Comparison of ENCODE assay signal across 7 mouse cellular contexts in genomic region chr4:120746552-120747150, GRCm38 (mm10). TPM values are rescaled to one million over a fixed set of nuclear protein-coding genes. Genes with fewer than 3 reads are reported as not detected.
DNase-seq lines count a peak whose midpoint lies in the region; ATAC-seq and TF ChIP-seq lines count a peak whose summit lies in the region.

No protein-coding gene starts in this region.

- H3K9me3 ChIP-seq in embryonic facial prominence, embryonic 11.5 days (replicated peaks; ENCODE audit: control insufficient read depth, low read length), result no peaks in the 10 kb centered on the region
- H3K9me3 ChIP-seq in heart, embryonic 15.5 days (replicated peaks), result no peaks in the 10 kb centered on the region
- no peaks in the 10 kb centered on the region for H3K9me3 ChIP-seq in liver, embryonic 11.5 days (ENCODE audit: control insufficient read depth, low read length)

- H3K27ac ChIP-seq in embryonic facial prominence, embryonic 11.5 days (replicated peaks; ENCODE audit: low read depth, low read length), result no peak overlapping the region
- H3K27ac ChIP-seq in heart, embryonic 15.5 days, result no peak overlapping the region
- H3K27ac ChIP-seq in liver, embryonic 11.5 days (ENCODE audit: low read depth, low read length), result no peak overlapping the region
- H3K27ac ChIP-seq in small intestine, adult 2 months (ENCODE audit: insufficient read depth, low read depth, low read length), result peak overlapping the region; percentile 33

- ATAC-seq in embryonic facial prominence, embryonic 11.5 days (replicated peaks; ENCODE audit: insufficient number of reproducible peaks, low FRiP score, low TSS enrichment, low read depth), result peak; percentile 54
- ATAC-seq in heart, embryonic 15.5 days (replicated peaks; ENCODE audit: insufficient number of reproducible peaks, insufficient read depth, low FRiP score, low read depth), result peak; percentile 40; the same call in 1 of the 2 replicates
- peak; percentile 21 for ATAC-seq in liver, embryonic 11.5 days (replicated peaks; ENCODE audit: low FRiP score)

- peaks cover 46% of the 10 kb centered on the region for H3K27me3 ChIP-seq in embryonic facial prominence, embryonic 11.5 days (ENCODE audit: control insufficient read depth, insufficient read depth, low read length)
- peaks cover 83% of the 10 kb centered on the region for H3K27me3 ChIP-seq in heart, embryonic 15.5 days
- peaks cover 74% of the 10 kb centered on the region for H3K27me3 ChIP-seq in liver, embryonic 11.5 days (replicated peaks; ENCODE audit: control insufficient read depth, insufficient read depth, low read length)
- peaks cover 35% of the 10 kb centered on the region for H3K27me3 ChIP-seq in small intestine, adult 2 months (ENCODE audit: control insufficient read depth, insufficient read depth, low read length)

- H3K36me3 ChIP-seq in embryonic facial prominence, embryonic 11.5 days (replicated peaks; ENCODE audit: control insufficient read depth, insufficient read depth, low read depth, low read length), result no peaks in the 10 kb centered on the region
- no peaks in the 10 kb centered on the region for H3K36me3 ChIP-seq in heart, embryonic 15.5 days
- no peaks in the 10 kb centered on the region for H3K36me3 ChIP-seq in liver, embryonic 11.5 days (ENCODE audit: control insufficient read depth, insufficient read depth, low read length)
- H3K36me3 ChIP-seq in small intestine, adult 2 months (ENCODE audit: control insufficient read depth, insufficient read depth, low read length), result no peaks in the 10 kb centered on the region

- no peak for TF ChIP-seq POLR2A in small intestine, adult 2 months (IDR thresholded peaks at IDR 0.05; ENCODE audit: low read depth, low read length)

- peak overlapping the region; percentile 57 for H3K9ac ChIP-seq in embryonic facial prominence, embryonic 11.5 days (replicated peaks; ENCODE audit: low read length)
- H3K9ac ChIP-seq in heart, embryonic 15.5 days, result peak overlapping the region; percentile 54
- peak overlapping the region; percentile 1; the same call in 1 of the 2 replicates for H3K9ac ChIP-seq in liver, embryonic 11.5 days (ENCODE audit: low read depth, low read length)

- peaks cover 4% of the 10 kb centered on the region for H3K4me1 ChIP-seq in embryonic facial prominence, embryonic 11.5 days (ENCODE audit: control insufficient read depth, insufficient read depth, low read length)
- H3K4me1 ChIP-seq in heart, embryonic 15.5 days (replicated peaks), result peaks cover 27% of the 10 kb centered on the region
- peaks cover 7% of the 10 kb centered on the region; the same call in 1 of the 2 replicates for H3K4me1 ChIP-seq in liver, embryonic 11.5 days (replicated peaks; ENCODE audit: control insufficient read depth, insufficient read depth, low read length)
- peaks cover 3% of the 10 kb centered on the region; the same call in 1 of the 2 replicates for H3K4me1 ChIP-seq in small intestine, adult 2 months (ENCODE audit: control insufficient read depth, insufficient read depth, insufficient read length, low read length)

- DNase-seq in ovary, postnatal 36 days (ENCODE audit: low spot score), result peak; percentile 40
- DNase-seq in ovary, postnatal 10 days (ENCODE audit: low spot score), result no peak
- peak; percentile 56 for DNase-seq in embryonic facial prominence, embryonic 11.5 days (ENCODE audit: low spot score)
- no peak for DNase-seq in liver, embryonic 11.5 days (ENCODE audit: low spot score)
- DNase-seq in thymus, adult 18-20 months, result no peak

- WGBS in embryonic facial prominence, embryonic 11.5 days, result 2% methylated on average over 36 of the region's 53 CpGs
- 6% methylated on average over 51 of the region's 53 CpGs for WGBS in heart, embryonic 15.5 days
- WGBS in liver, embryonic 11.5 days, result 4% methylated on average over 47 of the region's 53 CpGs
- 7% methylated on average over 52 of the region's 53 CpGs for WGBS in small intestine, adult 2 months

- H3K4me2 ChIP-seq in embryonic facial prominence, embryonic 11.5 days (ENCODE audit: low read depth, low read length), result peak overlapping the region; percentile 100
- H3K4me2 ChIP-seq in heart, embryonic 15.5 days, result peak overlapping the region; percentile 100
- H3K4me2 ChIP-seq in liver, embryonic 11.5 days, result peak overlapping the region; percentile 75

- TF ChIP-seq CTCF in small intestine, adult 2 months (IDR thresholded peaks at IDR 0.05; ENCODE audit: extremely low read depth, insufficient read length, insufficient replicate concordance, low read depth, low read length), result no peak

- H3K4me3 ChIP-seq in embryonic facial prominence, embryonic 11.5 days (ENCODE audit: low read depth, low read length), result peak overlapping the region; percentile 61
- H3K4me3 ChIP-seq in heart, embryonic 15.5 days, result peak overlapping the region; percentile 72
- H3K4me3 ChIP-seq in liver, embryonic 11.5 days (ENCODE audit: low read depth, low read length), result peak overlapping the region; percentile 54
- H3K4me3 ChIP-seq in small intestine, adult 2 months (ENCODE audit: low read depth, low read length), result peak overlapping the region; percentile 64

RNA-seq across cellular contexts. Expression of gene Kcnq4, which starts 1.8 kb away (rescaled TPM):
- polyA plus RNA-seq in embryonic facial prominence, embryonic 11.5 days (2014; fragmentation: Nextera tagmentation; extraction: Ambion mirVana), result 4.3 and 4.6 TPM in 2 replicates
- polyA plus RNA-seq in heart, embryonic 15.5 days (2015; fragmentation: Nextera tagmentation; extraction: Ambion mirVana), result 0.64 and 0.99 TPM in 2 replicates
- polyA plus RNA-seq in liver, embryonic 11.5 days (2014; fragmentation: Nextera tagmentation; extraction: Ambion mirVana), result 0.57 and 0.90 TPM in 2 replicates
- polyA plus RNA-seq in small intestine, adult 2 months (2012; rRNA removed), result 3.0 and 4.3 TPM in 2 replicates

Comparison
In these comparisons a context has a peak if more than half of its experiments do, and no peak if none do; other contexts are left out.
1. DNase-seq: peak in ovary, postnatal 36 days (single experiment) and embryonic facial prominence, embryonic 11.5 days (single experiment); none in ovary, postnatal 10 days (single experiment), liver, embryonic 11.5 days (single experiment) and thymus, adult 18-20 months (0 of 2).
2. H3K9ac ChIP-seq: peak in every context shown above with its lines; median percentile 57 in embryonic facial prominence, embryonic 11.5 days; 54 in heart, embryonic 15.5 days; 1 in liver, embryonic 11.5 days.
3. Peak in every context shown above with its lines, with median percentiles within 50 percentile points of each other: ATAC-seq, H3K4me2 ChIP-seq and H3K4me3 ChIP-seq.